Comparison of ENCODE assay signal across 10 mouse cellular contexts in the genomic region with DNA sequence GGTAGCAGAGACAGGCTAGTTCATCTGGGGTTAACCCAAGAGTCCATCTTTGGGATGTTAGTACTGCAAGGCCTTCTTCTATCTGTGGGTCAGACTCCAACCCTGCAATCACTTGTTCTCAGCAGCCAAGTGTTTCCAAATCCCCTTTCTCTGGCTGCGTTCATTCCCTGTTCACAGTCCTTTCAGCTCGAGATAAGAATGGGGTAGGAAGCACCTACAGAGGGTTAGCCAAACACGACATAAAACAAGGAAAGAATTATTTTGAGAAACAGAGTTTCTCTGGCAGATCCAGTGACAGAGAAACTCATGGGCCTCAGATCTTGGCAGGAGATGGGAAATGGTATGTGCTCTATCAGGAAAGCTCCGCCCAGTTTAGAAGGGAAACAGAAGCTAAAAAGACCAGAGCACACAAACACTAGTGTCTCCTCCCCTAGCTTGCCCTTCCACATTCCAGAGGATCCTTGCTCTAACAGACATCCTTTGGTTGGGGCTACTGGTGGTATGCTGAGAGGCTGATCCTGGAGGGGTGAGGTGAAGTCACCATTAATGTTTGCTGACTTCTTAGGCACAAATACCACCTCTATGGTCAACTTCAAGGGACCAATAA.
DNase-seq lines count a peak whose midpoint lies in the region; ATAC-seq and TF ChIP-seq lines count a peak whose summit lies in the region.
"Had no signal": no experiment of that assay in that cellular context is flagged by ENCODE, and none has a peak within 500 bp of the region (broad histone marks: within the 10 kb centered on the region; RNA-seq: fewer than 3 reads in every experiment).

No protein-coding gene starts in this region.

- peaks cover 3% of the 10 kb centered on the region; the same call in 1 of the 2 replicates for H3K4me1 ChIP-seq in kidney, adult 2 months (ENCODE audit: control insufficient read depth, insufficient read depth, low read length)
- H3K4me1 ChIP-seq in embryonic facial prominence, embryonic 14.5 days (ENCODE audit: control insufficient read depth, insufficient read depth, low read length) = no peaks in the 10 kb centered on the region; the same call in 1 of the 2 replicates
- peaks cover 25% of the 10 kb centered on the region; the same call in 1 of the 2 replicates for H3K4me1 ChIP-seq in lung, postnatal 0 days (ENCODE audit: insufficient read depth, low read depth, low read length)

- intact Hi-C loops in left cerebral cortex, adult 2 months (cut with DNase I) = no loop called here

- ATAC-seq in embryonic facial prominence, embryonic 14.5 days (ENCODE audit: low read depth) = peak; percentile 37; the same call in 1 of the 2 replicates
- peak; percentile 79 for ATAC-seq in lung, postnatal 0 days

- no peak for TF ChIP-seq CTCF in kidney, adult 2 months (conservative IDR thresholded peaks at IDR 0.05; ENCODE audit: insufficient read depth, insufficient read length, low read depth, low read length)
- no peak for TF ChIP-seq CTCF in lung, postnatal 0 days (IDR thresholded peaks at IDR 0.05)
- TF ChIP-seq CTCF in left cerebral cortex, adult 2 months (IDR thresholded peaks at IDR 0.05) = no peak

- no peaks in the 10 kb centered on the region for H3K36me3 ChIP-seq in kidney, adult 2 months (ENCODE audit: control insufficient read depth, insufficient read depth, low read length)
- H3K36me3 ChIP-seq in embryonic facial prominence, embryonic 14.5 days (ENCODE audit: control insufficient read depth, insufficient read depth, low read length) = no peaks in the 10 kb centered on the region
- H3K36me3 ChIP-seq in lung, postnatal 0 days (ENCODE audit: insufficient read depth, low read length) = 0 out of 2 replicates have a peak, but pooled peaks cover 6% of the 10 kb centered on the region

- no peak for TF ChIP-seq POLR2A in kidney, adult 2 months (IDR thresholded peaks at IDR 0.05; ENCODE audit: low read depth, low read length)

- no peaks in the 10 kb centered on the region for H3K27me3 ChIP-seq in kidney, adult 2 months (replicated peaks; ENCODE audit: control insufficient read depth, insufficient read depth, low read length)
- H3K27me3 ChIP-seq in embryonic facial prominence, embryonic 14.5 days (replicated peaks; ENCODE audit: control insufficient read depth, insufficient read depth, low read length) = no peaks in the 10 kb centered on the region
- no peaks in the 10 kb centered on the region for H3K27me3 ChIP-seq in lung, postnatal 0 days (replicated peaks; ENCODE audit: insufficient read depth, low read length)

- no peak overlapping the region for H3K9ac ChIP-seq in embryonic facial prominence, embryonic 14.5 days (ENCODE audit: low read depth, low read length)
- no peak overlapping the region for H3K9ac ChIP-seq in lung, postnatal 0 days (replicated peaks; ENCODE audit: low read depth)
- H3K9ac ChIP-seq: liver, embryonic 14.5 days had no signal

- H3K4me3 ChIP-seq in kidney, adult 2 months (ENCODE audit: insufficient read depth, low read depth, low read length) = no peak overlapping the region
- H3K4me3 ChIP-seq in embryonic facial prominence, embryonic 14.5 days (ENCODE audit: low read depth, low read length) = no peak overlapping the region
- no peak overlapping the region for H3K4me3 ChIP-seq in lung, postnatal 0 days (ENCODE audit: low read depth, low read length)
- no peak overlapping the region for H3K4me3 ChIP-seq in left cerebral cortex, adult 2 months

- no peak overlapping the region for H3K4me2 ChIP-seq in embryonic facial prominence, embryonic 14.5 days (ENCODE audit: low read depth, low read length)
- H3K4me2 ChIP-seq in lung, postnatal 0 days (replicated peaks; ENCODE audit: low read depth, low read length) = no peak overlapping the region

- peak; percentile 29 for DNase-seq in kidney, adult 2 months
- DNase-seq in kidney, adult 8-10 months = no peak
- peak; percentile 18 for DNase-seq in R1 (ENCODE audit: low read depth, low spot score)
- DNase-seq in embryonic facial prominence, embryonic 14.5 days (ENCODE audit: low spot score) = peak; percentile 81
- DNase-seq in lung, postnatal 0 days (ENCODE audit: low spot score) = peak; percentile 89
- DNase-seq in left cerebral cortex, adult 2 months (ENCODE audit: extremely low spot score in 1 of 2, low spot score in 2 of 2) = no peak
- no peak for DNase-seq in cerebellum, postnatal 4 days (ENCODE audit: low spot score in 2 of 2)
- DNase-seq in layer of hippocampus, postnatal 36 days = no peak
- DNase-seq: spleen, adult 18-20 months had no signal

- TF ChIP-seq EP300 in lung, postnatal 0 days (IDR thresholded peaks at IDR 0.05) = peak; percentile 89

- H3K27ac ChIP-seq in kidney, adult 2 months (ENCODE audit: insufficient read depth, low read depth, low read length) = peak overlapping the region; percentile 65
- H3K27ac ChIP-seq in embryonic facial prominence, embryonic 14.5 days (replicated peaks; ENCODE audit: low read depth, low read length) = peak overlapping the region; percentile 24; the same call in 1 of the 2 replicates
- H3K27ac ChIP-seq in lung, postnatal 0 days (ENCODE audit: low read length) = peak overlapping the region; percentile 83
- H3K27ac ChIP-seq in left cerebral cortex, adult 2 months = no peak overlapping the region
- H3K27ac ChIP-seq: liver, embryonic 14.5 days had no signal

- H3K9me3 ChIP-seq in embryonic facial prominence, embryonic 14.5 days (ENCODE audit: control insufficient read depth, low read length) = no peaks in the 10 kb centered on the region
- H3K9me3 ChIP-seq in lung, postnatal 0 days (ENCODE audit: low read length) = no peaks in the 10 kb centered on the region

- WGBS in kidney, adult 2 months = 60% methylated on average over 4 of the region's 4 CpGs
- 44% methylated on average over 4 of the region's 4 CpGs for WGBS in embryonic facial prominence, embryonic 14.5 days
- 11% methylated on average over 4 of the region's 4 CpGs for WGBS in lung, postnatal 0 days

Comparison
In these comparisons a context has a peak if more than half of its experiments do, and no peak if none do; other contexts are left out.
1. DNase-seq: peak in kidney, adult 2 months (single experiment), R1 (single experiment), embryonic facial prominence, embryonic 14.5 days (single experiment) and lung, postnatal 0 days (single experiment); none in kidney, adult 8-10 months (0 of 2), left cerebral cortex, adult 2 months (0 of 2), cerebellum, postnatal 4 days (0 of 2) and layer of hippocampus, postnatal 36 days (0 of 2).